Mouse (Mus musculus) midbrain, embryonic 12.5 days (tissue): ENCODE results near the gene Srgn. TPM values are rescaled to one million over a fixed set of nuclear protein-coding genes. Genes with fewer than 3 reads are reported as not detected.

Source experiments
- ATAC-seq: fragments of 200-750 bp; cut with Nextera tagmentation; 2 replicates; pipeline ENCODE4 v1.8.0; 2017; ENCODE audit warnings: low read depth, moderate TSS enrichment, moderate library complexity; ENCODE audit not compliant: low FRiP score
- H3K27ac ChIP-seq: fragments of 300-500 bp; sonication (generic); replicated peaks from 2 replicates; pipeline ENCODE4 v1.5.1; 2016; ENCODE audit warnings: mild to moderate bottlenecking
- H3K27me3 ChIP-seq: fragments of 300-500 bp; sonication (generic); 2 replicates; pipeline ENCODE4 v1.6.1; 2016; ENCODE audit warnings: mild to moderate bottlenecking
- H3K36me3 ChIP-seq: fragments of 300-500 bp; sonication (generic); 2 replicates; pipeline ENCODE4 v1.6.1; 2016
- H3K4me1 ChIP-seq: fragments of 300-500 bp; sonication (generic); 2 replicates; pipeline ENCODE4 v1.6.1; 2016
- H3K4me2 ChIP-seq: fragments of 300-500 bp; sonication (generic); replicated peaks from 2 replicates; pipeline ENCODE4 v1.6.1; 2016; ENCODE audit warnings: mild to moderate bottlenecking, moderate library complexity
- H3K4me3 ChIP-seq: fragments of 300-500 bp; sonication (generic); 2 replicates; pipeline ENCODE4 v1.5.1; 2016; ENCODE audit warnings: mild to moderate bottlenecking
- H3K9ac ChIP-seq: fragments of 300-500 bp; sonication (generic); replicated peaks from 2 replicates; pipeline ENCODE4 v1.6.1; 2016; ENCODE audit warnings: mild to moderate bottlenecking, moderate library complexity
- H3K9me3 ChIP-seq: fragments of 300-500 bp; sonication (generic); 2 replicates; pipeline ENCODE4 v1.6.1; 2016; ENCODE audit warnings: mild to moderate bottlenecking
- WGBS: fragments of 180-500 bp; shearing (Covaris S2); methylation state at CpG from one replicate; pipeline ENCODE4 v1.1.7; 2016; 5-methylcytosine and 5-hydroxymethylcytosine counted together
- polyA plus RNA-seq: library from polyadenylated mRNA; unstranded; fragments of >200 nt; fragmentation: Nextera tagmentation; extraction: Ambion mirVana; gene quantifications from 2 replicates; pipeline ENCODE4 v1.2.1, GENCODE M21; 2016

Gene Srgn
- polyA plus RNA-seq, 1 experiment from 2014 or later: 6.6 TPM

GRCm38 (mm10) chr10:62544316-62544715 lies 17.1 kb upstream of the Srgn start:
- Histone ChIP-seq H3K27me3 (no peaks in the 10 kb centered on the region), H3K9ac (no peak overlapping the region), H3K27ac (no peak overlapping the region), H3K4me1 (no peaks in the 10 kb centered on the region), H3K4me2 (no peak overlapping the region), H3K36me3 (no peaks in the 10 kb centered on the region), H3K4me3 (no peak overlapping the region), H3K9me3 (no peaks in the 10 kb centered on the region)
- 88% methylated on average over 4 of the region's 4 CpGs for whole genome bisulfite sequencing
- no peak for ATAC-seq

GRCm38 (mm10) chr10:62543399-62543808 lies 16.2 kb upstream of the Srgn start:
- H3K4me3 ChIP-seq: no peak overlapping the region
- ATAC-seq: no peak
- WGBS: 86% methylated on average over 12 of the region's 12 CpGs
- H3K36me3 ChIP-seq: no peaks in the 10 kb centered on the region
- H3K27ac ChIP-seq: no peak overlapping the region
- H3K27me3 ChIP-seq: no peaks in the 10 kb centered on the region
- H3K4me1 ChIP-seq: no peaks in the 10 kb centered on the region
- H3K9ac ChIP-seq: no peak overlapping the region
- H3K4me2 ChIP-seq: no peak overlapping the region
- no peaks in the 10 kb centered on the region for H3K9me3 ChIP-seq

GRCm38 (mm10) chr10:62542928-62543327 lies 15.7 kb upstream of the Srgn start:
- no peaks in the 10 kb centered on the region for H3K9me3 ChIP-seq

GRCm38 (mm10) chr10:62542507-62542906 lies 15.3 kb upstream of the Srgn start:
- Histone ChIP-seq H3K27me3 (no peaks in the 10 kb centered on the region), H3K4me3 (no peak overlapping the region), H3K9me3 (no peaks in the 10 kb centered on the region), H3K36me3 (no peaks in the 10 kb centered on the region), H3K4me1 (no peaks in the 10 kb centered on the region), H3K27ac (no peak overlapping the region), H3K9ac (no peak overlapping the region), H3K4me2 (no peak overlapping the region)
- no peak for ATAC-seq
- 97% methylated on average over 12 of the region's 12 CpGs for WGBS

More at GRCm38 (mm10) chr10:62542928-62543327, 15.7 kb upstream of the Srgn start:
- Histone ChIP-seq H3K4me3 (no peak overlapping the region), H3K36me3 (no peaks in the 10 kb centered on the region), H3K9ac (no peak overlapping the region), H3K4me1 (no peaks in the 10 kb centered on the region), H3K4me2 (no peak overlapping the region), H3K27ac (no peak overlapping the region), H3K27me3 (no peaks in the 10 kb centered on the region)
- no peak for ATAC-seq
- 93% methylated on average over 8 of the region's 8 CpGs for WGBS

GRCm38 (mm10) chr10:62541499-62541898 lies 14.2 kb upstream of the Srgn start:
- H3K9me3 ChIP-seq: no peaks in the 10 kb centered on the region
- H3K9ac ChIP-seq: no peak overlapping the region
- no peaks in the 10 kb centered on the region for H3K4me1 ChIP-seq
- no peaks in the 10 kb centered on the region for H3K27me3 ChIP-seq
- no peak overlapping the region for H3K4me2 ChIP-seq
- H3K36me3 ChIP-seq: no peaks in the 10 kb centered on the region
- no peak overlapping the region for H3K4me3 ChIP-seq
- no peak for ATAC-seq
- WGBS: 93% methylated on average over 12 of the region's 12 CpGs
- no peak overlapping the region for H3K27ac ChIP-seq

- Histone ChIP-seq H3K9ac (no peak overlapping the region), H3K9me3 (no peaks in the 10 kb centered on the region), H3K36me3 (no peaks in the 10 kb centered on the region), H3K27ac (no peak overlapping the region), H3K27me3 (no peaks in the 10 kb centered on the region), H3K4me2 (no peak overlapping the region), H3K4me3 (no peak overlapping the region), H3K4me1 (no peaks in the 10 kb centered on the region)
- 64% methylated on average over 3 of the region's 3 CpGs for WGBS
- ATAC-seq: no peak
Measured at GRCm38 (mm10) chr10:62540800-62541199, 13.5 kb upstream of the Srgn start.

GRCm38 (mm10) chr10:62534509-62534908 lies 7.3 kb upstream of the Srgn start:
- WGBS: 81% methylated on average over 7 of the region's 7 CpGs
- Histone ChIP-seq H3K27me3 (no peaks in the 10 kb centered on the region), H3K27ac (no peak overlapping the region), H3K4me3 (no peak overlapping the region), H3K9me3 (no peaks in the 10 kb centered on the region), H3K36me3 (no peaks in the 10 kb centered on the region), H3K4me2 (no peak overlapping the region), H3K9ac (no peak overlapping the region), H3K4me1 (no peaks in the 10 kb centered on the region)
- no peak for ATAC-seq

GRCm38 (mm10) chr10:62532832-62533231 lies 5.6 kb upstream of the Srgn start:
- H3K9me3 ChIP-seq: no peaks in the 10 kb centered on the region
- H3K36me3 ChIP-seq: no peaks in the 10 kb centered on the region
- no peak overlapping the region for H3K9ac ChIP-seq
- WGBS: 71% methylated on average over 2 of the region's 2 CpGs
- no peaks in the 10 kb centered on the region for H3K4me1 ChIP-seq
- H3K27me3 ChIP-seq: no peaks in the 10 kb centered on the region
- no peak overlapping the region for H3K27ac ChIP-seq
- ATAC-seq: no peak
- no peak overlapping the region for H3K4me2 ChIP-seq
- no peak overlapping the region for H3K4me3 ChIP-seq

- no peaks in the 10 kb centered on the region for H3K4me1 ChIP-seq
- H3K27ac ChIP-seq: no peak overlapping the region
- no peaks in the 10 kb centered on the region for H3K27me3 ChIP-seq
- no peaks in the 10 kb centered on the region for H3K9me3 ChIP-seq
- H3K4me2 ChIP-seq: no peak overlapping the region
- WGBS: 86% methylated on average over 9 of the region's 9 CpGs
- ATAC-seq: no peak
- H3K36me3 ChIP-seq: no peaks in the 10 kb centered on the region
- H3K4me3 ChIP-seq: no peak overlapping the region
- H3K9ac ChIP-seq: no peak overlapping the region
Measured at GRCm38 (mm10) chr10:62530183-62530582, 2.9 kb upstream of the Srgn start.

- H3K27me3 ChIP-seq: no peaks in the 10 kb centered on the region
- no peaks in the 10 kb centered on the region for H3K36me3 ChIP-seq
- H3K9me3 ChIP-seq: no peaks in the 10 kb centered on the region
- no peak overlapping the region for H3K4me2 ChIP-seq
- H3K4me3 ChIP-seq: no peak overlapping the region
- H3K27ac ChIP-seq: no peak overlapping the region
- no peaks in the 10 kb centered on the region for H3K4me1 ChIP-seq
- H3K9ac ChIP-seq: no peak overlapping the region
- 79% methylated on average over 7 of the region's 7 CpGs for WGBS
- no peak for ATAC-seq
Measured at GRCm38 (mm10) chr10:62522346-62522950, 4.8 kb downstream of the Srgn start.

GRCm38 (mm10) chr10:62521763-62522162 lies 5.5 kb downstream of the Srgn start:
- H3K9me3 ChIP-seq: no peaks in the 10 kb centered on the region
- no peak overlapping the region for H3K4me2 ChIP-seq
- H3K27ac ChIP-seq: no peak overlapping the region
- H3K9ac ChIP-seq: no peak overlapping the region
- ATAC-seq: no peak
- no peak overlapping the region for H3K4me3 ChIP-seq
- no peaks in the 10 kb centered on the region for H3K27me3 ChIP-seq
- no peaks in the 10 kb centered on the region for H3K36me3 ChIP-seq
- no peaks in the 10 kb centered on the region for H3K4me1 ChIP-seq
- WGBS: 73% methylated on average over 4 of the region's 4 CpGs

- Histone ChIP-seq H3K9me3 (no peaks in the 10 kb centered on the region), H3K36me3 (no peaks in the 10 kb centered on the region), H3K4me3 (no peak overlapping the region), H3K9ac (no peak overlapping the region), H3K27ac (no peak overlapping the region), H3K4me2 (no peak overlapping the region), H3K27me3 (no peaks in the 10 kb centered on the region), H3K4me1 (no peaks in the 10 kb centered on the region)
- WGBS: 71% methylated on average over 2 of the region's 2 CpGs
- no peak for ATAC-seq
Measured at GRCm38 (mm10) chr10:62520911-62521310, 6.3 kb downstream of the Srgn start.

GRCm38 (mm10) chr10:62517511-62517910 lies 9.7 kb downstream of the Srgn start:
- Histone ChIP-seq H3K4me1 (no peaks in the 10 kb centered on the region), H3K4me3 (no peak overlapping the region), H3K27me3 (no peaks in the 10 kb centered on the region), H3K9ac (no peak overlapping the region), H3K4me2 (no peak overlapping the region), H3K27ac (no peak overlapping the region), H3K36me3 (no peaks in the 10 kb centered on the region), H3K9me3 (no peaks in the 10 kb centered on the region)
- 84% methylated on average over 6 of the region's 6 CpGs for WGBS
- no peak for ATAC-seq
